Mouse (Mus musculus): ENCODE measurements around the gene Nbeal1.

GRCm38 (mm10) chr1:60179376-60179775 is 1.0 kb upstream of the Nbeal1 start:
- TF ChIP-seq CTCF (IDR thresholded peaks at IDR 0.05; ENCODE audit: control insufficient read depth, insufficient read depth, insufficient replicate concordance, low read depth, low read length), result no peak
- no peak for TF ChIP-seq POLR2A (IDR thresholded peaks at IDR 0.05; ENCODE audit: control insufficient read depth, low read depth, low read length)

All from testis, adult 2 months (tissue).